Mouse (Mus musculus) MEL (cell line): ENCODE measurements around the gene Apc2. TPM values are rescaled to one million over a fixed set of nuclear protein-coding genes. Genes with fewer than 3 reads are reported as not detected.
A peak's percentile ranks its signal among the peaks of the same experiment; 100 is the strongest.

Experiments used
- DNase-seq: peaks from one replicate; pipeline ENCODE4 v3.0.0; 2011; ENCODE audit warnings: low read depth, low spot score
- H3K27ac ChIP-seq: 2 replicates; pipeline ENCODE4 v1.5.1; 2012; ENCODE audit warnings: low read depth, mild to moderate bottlenecking, control low read depth, low read length, moderate library complexity; ENCODE audit not compliant: control insufficient read depth
- H3K27me3 ChIP-seq, 2 experiments: fragments of 150-350 bp in 1 of 2; sonication (generic) in 1 of 2; 2 replicates each; pipeline ENCODE4 v1.6.1; 2012; ENCODE audit warnings: low read length in 2 of 2, mild to moderate bottlenecking in 2 of 2, improper control_type of control experiment in 1 of 2, moderate library complexity in 1 of 2; ENCODE audit not compliant: insufficient read depth in 2 of 2, control insufficient read depth in 1 of 2
- H3K36me3 ChIP-seq, 2 experiments: 2 replicates each; pipeline ENCODE4 v1.6.1; 2012 to 2014; ENCODE audit warnings: low read length in 2 of 2, improper control_type of control experiment in 1 of 2, inconsistent platforms in 1 of 2, mild to moderate bottlenecking in 1 of 2; ENCODE audit not compliant: insufficient read depth in 2 of 2, control insufficient read depth in 1 of 2
- H3K4me1 ChIP-seq, 2 experiments: fragments of 150-350 bp in 1 of 2; sonication (generic) in 1 of 2; 2 replicates each; pipeline ENCODE4 v1.6.1; 2012; ENCODE audit warnings: low read length in 2 of 2, improper control_type of control experiment in 1 of 2, mild to moderate bottlenecking in 1 of 2; ENCODE audit not compliant: insufficient read depth in 2 of 2, control insufficient read depth in 1 of 2
- H3K4me3 ChIP-seq, 2 experiments: fragments of 150-350 bp in 1 of 2; sonication (generic) in 1 of 2; 2 replicates each; pipeline ENCODE4 v1.5.1; 2012; ENCODE audit warnings: low read depth in 2 of 2, low read length in 2 of 2, mild to moderate bottlenecking in 2 of 2, moderate library complexity in 2 of 2, control low read depth in 1 of 2, improper control_type of control experiment in 1 of 2; ENCODE audit not compliant: control insufficient read depth in 1 of 2, insufficient read depth in 1 of 2
- H3K79me2 ChIP-seq: 2 replicates; pipeline ENCODE4 v1.6.1; 2012; ENCODE audit warnings: mild to moderate bottlenecking, low read length, moderate library complexity; ENCODE audit not compliant: control insufficient read depth, poor library complexity, insufficient read depth
- H3K9ac ChIP-seq: 2 replicates; pipeline ENCODE4 v1.6.1; 2012; ENCODE audit warnings: low read depth, mild to moderate bottlenecking, control low read depth, low read length, moderate library complexity; ENCODE audit not compliant: control insufficient read depth, poor library complexity, severe bottlenecking
- H3K9me3 ChIP-seq: fragments of 150-350 bp; sonication (generic); replicated peaks from 2 replicates; pipeline ENCODE4 v1.6.1; 2012; ENCODE audit warnings: mild to moderate bottlenecking, low read length, improper control_type of control experiment, moderate library complexity; ENCODE audit not compliant: insufficient read depth
- BHLHE40 ChIP-seq: IDR thresholded peaks from 2 replicates; pipeline ENCODE4 v1.6.1; 2012; ENCODE audit warnings: low read depth, mild to moderate bottlenecking, inconsistent platforms, low read length, improper control_type of control experiment, borderline replicate concordance
- CHD1 ChIP-seq: IDR thresholded peaks from 2 replicates; pipeline ENCODE4 v1.6.1; 2012; ENCODE audit warnings: low read depth, mild to moderate bottlenecking, inconsistent platforms, low read length, improper control_type of control experiment
- CHD2 ChIP-seq: IDR thresholded peaks from 2 replicates; pipeline ENCODE4 v1.6.1; 2011; ENCODE audit warnings: low read length, improper control_type of control experiment
- CTCF ChIP-seq, 3 experiments: IDR thresholded peaks in 2 of 3; conservative IDR thresholded peaks in 1 of 3; 2 replicates each; pipeline ENCODE4 v1.5.1; 2011 to 2012; ENCODE audit warnings: low read length in 3 of 3, low read depth in 2 of 3, mild to moderate bottlenecking in 2 of 3, improper control_type of control experiment in 1 of 3, inconsistent platforms in 1 of 3, mixed read lengths in 1 of 3, moderate library complexity in 1 of 3; ENCODE audit not compliant: control insufficient read depth in 1 of 3, insufficient read depth in 1 of 3, poor library complexity in 1 of 3, severe bottlenecking in 1 of 3
- E2F4 ChIP-seq: IDR thresholded peaks from 2 replicates; pipeline ENCODE4 v1.6.1; 2011; ENCODE audit warnings: low read depth, low read length, improper control_type of control experiment, borderline replicate concordance
- ELF1 ChIP-seq: IDR thresholded peaks from 2 replicates; pipeline ENCODE4 v1.6.1; 2014; ENCODE audit warnings: low read depth, mild to moderate bottlenecking, inconsistent platforms, low read length, improper control_type of control experiment, moderate library complexity
- EP300 ChIP-seq, 2 experiments: IDR thresholded peaks; 2 replicates each; pipeline ENCODE4 v1.6.1; 2011; ENCODE audit warnings: improper control_type of control experiment in 2 of 2, low read length in 2 of 2, low read depth in 1 of 2, mild to moderate bottlenecking in 1 of 2
- ETS1 ChIP-seq: IDR thresholded peaks from 2 replicates; pipeline ENCODE4 v1.6.1; 2012; ENCODE audit warnings: low read depth, mild to moderate bottlenecking, inconsistent platforms, low read length, improper control_type of control experiment, moderate library complexity
- GABPA ChIP-seq: IDR thresholded peaks from 2 replicates; pipeline ENCODE4 v1.6.1; 2012; ENCODE audit warnings: low read depth, mild to moderate bottlenecking, inconsistent platforms, low read length, improper control_type of control experiment, moderate library complexity
- GATA1 ChIP-seq: IDR thresholded peaks from 2 replicates; pipeline ENCODE4 v1.6.1; 2011; ENCODE audit warnings: low read depth, low read length, improper control_type of control experiment
- JUND ChIP-seq: IDR thresholded peaks from 2 replicates; pipeline ENCODE4 v1.6.1; 2011; ENCODE audit warnings: low read depth, mild to moderate bottlenecking, improper control_type of control experiment, low read length
- MAFK ChIP-seq: IDR thresholded peaks from 2 replicates; pipeline ENCODE4 v1.6.1; 2011; ENCODE audit warnings: low read depth, mild to moderate bottlenecking, low read length, improper control_type of control experiment, borderline replicate concordance
- MAX ChIP-seq: IDR thresholded peaks from 2 replicates; pipeline ENCODE4 v1.6.1; 2011; ENCODE audit warnings: low read length, improper control_type of control experiment
- MXI1 ChIP-seq: IDR thresholded peaks from 2 replicates; pipeline ENCODE4 v1.6.1; 2011; ENCODE audit warnings: mild to moderate bottlenecking, low read depth, low read length, improper control_type of control experiment
- MYB ChIP-seq: IDR thresholded peaks from 2 replicates; pipeline ENCODE4 v1.6.1; 2011; ENCODE audit warnings: mild to moderate bottlenecking, low read depth, low read length, improper control_type of control experiment
- NRF1 ChIP-seq: IDR thresholded peaks from 2 replicates; pipeline ENCODE4 v1.6.1; 2014; ENCODE audit warnings: low read depth, mild to moderate bottlenecking, inconsistent platforms, low read length, improper control_type of control experiment, moderate library complexity; ENCODE audit not compliant: poor library complexity, insufficient read depth, severe bottlenecking
- POLR2A ChIP-seq, 2 experiments: IDR thresholded peaks; 2 replicates each; pipeline ENCODE4 v1.6.1; 2011 to 2012; ENCODE audit warnings: low read length in 2 of 2, mild to moderate bottlenecking in 2 of 2, control low read depth in 1 of 2, improper control_type of control experiment in 1 of 2, low read depth in 1 of 2, moderate library complexity in 1 of 2; ENCODE audit not compliant: control insufficient read depth in 1 of 2, insufficient read depth in 1 of 2, poor library complexity in 1 of 2
- POLR2AphosphoS2 ChIP-seq: IDR thresholded peaks from 2 replicates; pipeline ENCODE4 v1.6.1; 2011; ENCODE audit warnings: low read length, improper control_type of control experiment
- RAD21 ChIP-seq: IDR thresholded peaks from 2 replicates; pipeline ENCODE4 v1.6.1; 2011; ENCODE audit warnings: mild to moderate bottlenecking, low read depth, low read length, improper control_type of control experiment
- RCOR1 ChIP-seq: IDR thresholded peaks from 2 replicates; pipeline ENCODE4 v1.6.1; 2012; ENCODE audit warnings: low read depth, mild to moderate bottlenecking, inconsistent platforms, low read length, improper control_type of control experiment
- SIN3A ChIP-seq: IDR thresholded peaks from 2 replicates; pipeline ENCODE4 v1.6.1; 2012; ENCODE audit warnings: low read length, improper control_type of control experiment, inconsistent platforms
- SMC3 ChIP-seq: IDR thresholded peaks from 2 replicates; pipeline ENCODE4 v1.6.1; 2011; ENCODE audit warnings: low read depth, low read length, improper control_type of control experiment
- TAL1 ChIP-seq: IDR thresholded peaks from 2 replicates; pipeline ENCODE4 v1.6.1; 2012; ENCODE audit warnings: mild to moderate bottlenecking, inconsistent platforms, low read length, moderate library complexity, mixed read lengths
- TBP ChIP-seq: IDR thresholded peaks from 2 replicates; pipeline ENCODE4 v1.8.0; 2011; ENCODE audit warnings: low read depth, low read length, improper control_type of control experiment
- TCF12 ChIP-seq: IDR thresholded peaks from 2 replicates; pipeline ENCODE4 v1.6.1; 2014; ENCODE audit warnings: low read depth, mild to moderate bottlenecking, inconsistent platforms, low read length, improper control_type of control experiment, moderate library complexity
- UBTF ChIP-seq: IDR thresholded peaks from 2 replicates; pipeline ENCODE4 v1.6.1; 2012; ENCODE audit warnings: low read depth, mild to moderate bottlenecking, inconsistent platforms, low read length, improper control_type of control experiment, moderate library complexity, borderline replicate concordance; ENCODE audit not compliant: insufficient read depth
- USF1 ChIP-seq: IDR thresholded peaks from 2 replicates; pipeline ENCODE4 v1.6.1; 2014; ENCODE audit warnings: low read depth, mild to moderate bottlenecking, inconsistent platforms, low read length, improper control_type of control experiment, moderate library complexity
- USF2 ChIP-seq, 2 experiments: IDR thresholded peaks; 2 replicates each; pipeline ENCODE4 v1.6.1; 2011 to 2012; ENCODE audit warnings: improper control_type of control experiment in 2 of 2, low read length in 2 of 2, borderline replicate concordance in 1 of 2, inconsistent platforms in 1 of 2, low read depth in 1 of 2, mild to moderate bottlenecking in 1 of 2; ENCODE audit not compliant: insufficient read depth in 1 of 2
- ZKSCAN1 ChIP-seq: IDR thresholded peaks from 2 replicates; pipeline ENCODE4 v1.6.1; 2012; ENCODE audit warnings: low read depth, mild to moderate bottlenecking, inconsistent platforms, low read length, improper control_type of control experiment, moderate library complexity
- ZMIZ1 ChIP-seq: IDR thresholded peaks from 2 replicates; pipeline ENCODE4 v1.6.1; 2012; ENCODE audit warnings: low read depth, mild to moderate bottlenecking, inconsistent platforms, low read length, improper control_type of control experiment, moderate library complexity
- ZNF384 ChIP-seq: IDR thresholded peaks from 2 replicates; pipeline ENCODE4 v1.6.1; 2012; ENCODE audit warnings: low read depth, mild to moderate bottlenecking, inconsistent platforms, low read length, improper control_type of control experiment
- polyA plus RNA-seq, 2 experiments: library from polyadenylated mRNA; stranded (reverse) in 1 of 2; unstranded in 1 of 2; fragments of >175 nt in 1 of 2; fragments of >200 nt in 1 of 2; gene quantifications; 2 replicates each; pipeline versions ENCODE4 v1.2.1 to v1.2.4; 2012; ENCODE audit warnings: low replicate concordance in 2 of 2, low read depth in 1 of 2; ENCODE audit not compliant: insufficient read length in 2 of 2, insufficient read depth in 1 of 2, missing spikeins in 1 of 2
- total RNA-seq: library from RNA; depleted of rRNA; stranded (reverse); fragments of 300-350 nt; gene quantifications from 2 replicates; pipeline ENCODE4 v1.2.3, GENCODE M21; 2012

Gene Apc2
- total and polyA plus RNA-seq, 3 experiments = 0.58 to 1.2 TPM; not detected in 1

- no peak; a peak in 1 of 4 replicates for TF ChIP-seq EP300 (IDR thresholded peaks at IDR 0.05; ENCODE audit: low read depth in 1 of 2, low read length in 2 of 2)
- TF ChIP-seq ELF1 = peak; percentile 92
- TF ChIP-seq USF2 (IDR thresholded peaks at IDR 0.05; ENCODE audit: borderline replicate concordance in 1 of 2, insufficient read depth in 1 of 2, low read depth in 1 of 2, low read length in 2 of 2) = no peak; a peak in 1 of 4 replicates
- peak; percentile 93 for TF ChIP-seq ZMIZ1
Measured at GRCm38 (mm10) chr10:80292251-80293146, 3.3 kb upstream of the Apc2 start, which contains the start of gene Rps15 (continued).

- Histone ChIP-seq H3K36me3 (peaks cover 6 to 9% of the 10 kb centered on the region in 2 experiments; a peak in 3 of 4 replicates), H3K9ac (peak overlapping the region; percentile 98), H3K4me1 (peaks cover 0 to 23% of the 10 kb centered on the region in 2 experiments; a peak in 2 of 4 replicates), H3K27me3 (no peaks in the 10 kb centered on the region), H3K9me3 (no peaks in the 10 kb centered on the region), H3K79me2 (peaks cover 19% of the 10 kb centered on the region), H3K4me3 (peak overlapping the region; percentile 75 to 95), H3K27ac (peak overlapping the region; percentile 88)
- TF ChIP-seq ETS1 (no peak), CTCF (IDR thresholded peaks at IDR 0.05 in 2 of 3, conservative IDR thresholded peaks at IDR 0.05 in 1 of 3; ENCODE audit: control insufficient read depth in 1 of 3, insufficient read depth in 1 of 3, low read depth in 2 of 3, low read length in 3 of 3, poor library complexity in 1 of 3, severe bottlenecking in 1 of 3) (peak in 2 of 3 experiments; percentile 6 to 19; a peak in 2 of 6 replicates), USF1 (no peak), NRF1 (no peak), GABPA (no peak), TAL1 (no peak), TBP (no peak), MAX (no peak), BHLHE40 (no peak), ELF1 (no peak), ZMIZ1 (no peak), MAFK (no peak), SMC3 (no peak), USF2 (IDR thresholded peaks at IDR 0.05; ENCODE audit: borderline replicate concordance in 1 of 2, insufficient read depth in 1 of 2, low read depth in 1 of 2, low read length in 2 of 2) (no peak), UBTF (no peak), SIN3A (peak; percentile 31; the same call in 1 of the 2 replicates), CHD2 (no peak), MYB (no peak), JUND (no peak), GATA1 (no peak), TCF12 (no peak), RAD21 (no peak), RCOR1 (no peak), CHD1 (peak; percentile 35; the same call in 1 of the 2 replicates), ZNF384 (no peak), ZKSCAN1 (no peak), E2F4 (no peak), MXI1 (0 out of 2 replicates have a peak, but pooled peaks have one; percentile 25), POLR2A (IDR thresholded peaks at IDR 0.05; ENCODE audit: control insufficient read depth in 1 of 2, insufficient read depth in 1 of 2, low read depth in 1 of 2, low read length in 2 of 2, poor library complexity in 1 of 2) (peak; percentile 1 to 23; a peak in 1 of 4 replicates), POLR2AphosphoS2 (peak; percentile 64; the same call in 1 of the 2 replicates)
- DNase-seq = peak; percentile 56
Measured at GRCm38 (mm10) chr10:80293325-80293724, 2.5 kb upstream of the Apc2 start.
